Mouse (Mus musculus) C2C12 (cell line): ENCODE data around the gene Fbxo10. TPM values are rescaled to one million over a fixed set of nuclear protein-coding genes. Genes with fewer than 3 reads are reported as not detected.

Source experiments
- H3K27me3 ChIP-seq: one replicate; pipeline ENCODE4 v1.6.1; 2011; ENCODE audit not compliant: control insufficient read depth, insufficient read depth, insufficient read length
- H3K36me3 ChIP-seq: one replicate; pipeline ENCODE4 v1.6.1; 2011; ENCODE audit not compliant: control insufficient read depth, insufficient read depth
- H3K4me3 ChIP-seq: one replicate; pipeline ENCODE4 v1.5.1; 2011; ENCODE audit warnings: mild to moderate bottlenecking, control low read depth; ENCODE audit not compliant: poor library complexity, insufficient read depth, severe bottlenecking
- H3K79me2 ChIP-seq: one replicate; pipeline ENCODE4 v1.6.1; 2011; ENCODE audit not compliant: control insufficient read depth, insufficient read depth
- H3K79me3 ChIP-seq: one replicate; pipeline ENCODE4 v1.6.1; 2011; ENCODE audit warnings: low read depth, control low read depth
- H3ac ChIP-seq: one replicate; pipeline ENCODE3; 2011; ENCODE audit warnings: low read depth; ENCODE audit not compliant: control insufficient read depth, insufficient read length
- CEBPB ChIP-seq: IDR thresholded peaks from one replicate; pipeline ENCODE4 v1.6.1; 2011; ENCODE audit warnings: low read depth, mild to moderate bottlenecking, control low read depth, moderate library complexity
- CTCF ChIP-seq: IDR thresholded peaks from one replicate; pipeline ENCODE4 v1.5.1; 2011; ENCODE audit not compliant: control insufficient read depth, insufficient read depth, insufficient read length
- FOSL1 ChIP-seq: IDR thresholded peaks from one replicate; pipeline ENCODE4 v1.8.0; 2011; ENCODE audit warnings: mild to moderate bottlenecking, low read length; ENCODE audit not compliant: poor library complexity, insufficient read depth, severe bottlenecking
- MAX ChIP-seq: IDR thresholded peaks from one replicate; pipeline ENCODE4 v1.6.1; 2011; ENCODE audit warnings: mild to moderate bottlenecking, control low read depth
- MYOD1 ChIP-seq: IDR thresholded peaks from one replicate; pipeline ENCODE4 v1.6.1; 2011; ENCODE audit warnings: low read depth; ENCODE audit not compliant: control insufficient read depth, insufficient read length
- MYOG ChIP-seq: IDR thresholded peaks from one replicate; pipeline ENCODE4 v1.6.1; 2011; ENCODE audit not compliant: control insufficient read depth, insufficient read length; ENCODE audit errors: extremely low read depth
- USF1 ChIP-seq: IDR thresholded peaks from one replicate; pipeline ENCODE4 v1.6.1; 2011; ENCODE audit warnings: low read depth, mild to moderate bottlenecking, control low read depth, moderate library complexity
- polyA plus RNA-seq: library from polyadenylated mRNA; unstranded; fragments of >200 nt; fragmentation: generic; extraction: Trizol; gene quantifications from one replicate; pipeline ENCODE4 v1.2.1, GENCODE M21; 2012; ENCODE audit warnings: missing spikeins

Gene Fbxo10
- polyA plus RNA-seq, 1 experiment: 9.7 TPM

DNA sequence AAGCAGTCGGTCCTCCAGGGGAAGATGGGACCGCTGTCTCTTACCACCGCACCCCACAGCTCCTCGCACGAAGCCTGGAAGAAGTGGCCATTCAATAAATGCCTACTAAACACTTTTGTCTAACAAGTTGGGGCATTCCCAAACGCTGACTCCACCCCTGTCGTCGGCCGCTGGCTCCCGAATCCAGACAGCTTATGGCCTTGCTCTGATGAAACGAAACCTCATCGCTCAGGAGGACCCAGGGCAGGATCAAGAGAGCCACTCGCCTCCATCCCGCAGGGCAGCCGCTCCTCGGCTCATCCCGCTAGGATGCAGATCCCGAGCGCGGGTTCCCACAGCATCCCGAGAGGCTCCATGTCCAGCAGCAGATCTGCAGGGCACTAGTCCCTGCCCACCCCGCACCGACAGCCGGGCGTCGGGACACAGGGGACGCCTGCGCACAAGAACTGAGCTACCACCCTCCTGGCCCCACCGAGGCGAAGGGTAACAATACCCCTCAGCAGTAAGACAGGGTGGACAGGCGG lies 72.8 kb downstream of the Fbxo10 start:
- Histone ChIP-seq H3K4me3 (peak overlapping the region; percentile 82), H3K79me2 (peaks cover 31% of the 10 kb centered on the region), H3K79me3 (peaks cover 20% of the 10 kb centered on the region), H3ac (peak overlapping the region; percentile 92), H3K36me3 (no peaks in the 10 kb centered on the region), H3K27me3 (no peaks in the 10 kb centered on the region)
- no peak for TF ChIP-seq MAX
- TF ChIP-seq FOSL1: no peak
- no peak for TF ChIP-seq USF1
- TF ChIP-seq CEBPB: no peak
- no peak for TF ChIP-seq MYOG
- no peak for TF ChIP-seq MYOD1
- TF ChIP-seq CTCF: no peak

DNA sequence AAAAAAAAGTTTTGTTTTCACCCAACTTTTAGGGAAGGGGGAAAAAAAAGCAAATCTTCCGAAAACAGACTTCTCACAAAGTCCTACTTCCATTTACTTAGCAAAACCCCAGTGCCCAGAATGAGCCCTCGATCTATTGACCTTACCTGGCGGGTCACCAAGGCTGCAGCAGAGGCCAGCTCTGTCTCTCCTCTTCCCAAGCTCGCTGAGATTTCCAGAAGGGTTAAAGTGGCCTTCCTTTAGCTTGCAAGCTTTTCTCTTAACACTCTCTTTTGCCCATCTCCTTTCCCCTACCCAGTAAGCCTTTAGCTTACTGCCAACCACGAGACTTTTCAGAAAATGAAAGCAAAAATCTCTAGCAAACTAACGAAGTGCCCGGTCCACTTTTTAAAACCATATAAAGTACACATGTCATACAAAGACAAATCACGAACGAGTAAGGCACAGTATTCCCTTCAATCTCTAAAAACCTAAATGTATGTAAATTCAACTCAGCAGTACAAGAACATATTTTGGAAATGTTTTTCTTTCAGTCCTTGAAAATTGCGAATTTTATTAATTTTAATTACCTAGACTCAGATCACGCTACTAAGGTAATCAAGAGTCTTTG lies 73.5 kb downstream of the Fbxo10 start:
- peak overlapping the region; percentile 82 for H3K4me3 ChIP-seq
- H3K27me3 ChIP-seq: no peaks in the 10 kb centered on the region
- TF ChIP-seq MAX (no peak), FOSL1 (no peak), USF1 (no peak), CTCF (no peak), MYOD1 (no peak), MYOG (no peak), CEBPB (no peak)
- no peaks in the 10 kb centered on the region for H3K36me3 ChIP-seq
- H3ac ChIP-seq: peak overlapping the region; percentile 60
- peaks cover 20% of the 10 kb centered on the region for H3K79me3 ChIP-seq
- H3K79me2 ChIP-seq: peaks cover 31% of the 10 kb centered on the region

DNA sequence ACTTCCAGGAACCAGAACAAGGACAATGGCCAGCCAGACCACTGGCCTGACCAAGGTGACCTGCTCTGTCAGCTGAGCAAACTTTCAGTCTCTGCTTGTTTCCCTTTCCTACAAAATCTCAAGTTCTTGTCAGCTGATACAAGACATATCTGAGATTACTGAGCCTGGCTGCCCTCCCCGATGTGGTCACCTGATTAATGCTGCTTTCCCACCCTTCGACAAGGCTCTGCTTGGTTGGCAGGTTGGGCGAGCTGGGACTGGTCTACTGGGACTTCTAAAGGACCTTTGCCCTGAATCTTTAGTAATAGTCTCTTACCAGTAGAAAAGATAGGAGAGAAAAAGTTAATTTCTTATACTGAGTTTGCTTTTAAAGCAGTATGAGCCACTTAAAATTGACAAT lies 79.0 kb downstream of the Fbxo10 start:
- Histone ChIP-seq H3ac (no peak overlapping the region), H3K4me3 (no peak overlapping the region), H3K36me3 (no peaks in the 10 kb centered on the region), H3K79me3 (peaks cover 14% of the 10 kb centered on the region), H3K79me2 (peaks cover 20% of the 10 kb centered on the region), H3K27me3 (no peaks in the 10 kb centered on the region)
- TF ChIP-seq MYOD1 (no peak), MYOG (no peak), CEBPB (no peak), CTCF (no peak), FOSL1 (no peak), MAX (no peak), USF1 (no peak)

DNA sequence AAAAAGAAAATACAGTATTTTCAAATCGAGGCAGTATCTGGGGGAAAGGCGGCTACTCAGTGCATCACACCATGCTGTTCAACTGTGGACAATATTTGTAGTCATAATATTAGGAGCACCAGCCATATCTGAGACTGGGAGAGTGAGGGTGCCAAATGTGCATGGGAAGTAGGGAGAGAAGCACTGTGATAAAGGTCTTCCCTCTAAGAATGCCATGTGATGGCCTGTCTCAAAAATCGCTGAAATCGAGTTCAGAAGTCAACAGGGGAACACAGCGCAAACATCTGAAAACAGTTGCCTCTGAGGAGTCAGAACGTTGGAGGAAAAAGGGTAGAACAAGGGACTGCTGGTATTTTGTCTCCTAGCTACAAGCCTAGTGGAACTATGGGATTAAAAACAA lies 84.4 kb downstream of the Fbxo10 start:
- no peaks in the 10 kb centered on the region for H3K27me3 ChIP-seq
- peaks cover 2% of the 10 kb centered on the region for H3K79me3 ChIP-seq
- H3ac ChIP-seq: no peak overlapping the region
- no peaks in the 10 kb centered on the region for H3K79me2 ChIP-seq
- no peak for TF ChIP-seq CEBPB
- TF ChIP-seq MYOD1: no peak
- no peak for TF ChIP-seq CTCF
- no peak for TF ChIP-seq FOSL1
- no peak for TF ChIP-seq MAX
- no peak for TF ChIP-seq MYOG
- no peaks in the 10 kb centered on the region for H3K36me3 ChIP-seq
- no peak overlapping the region for H3K4me3 ChIP-seq

DNA sequence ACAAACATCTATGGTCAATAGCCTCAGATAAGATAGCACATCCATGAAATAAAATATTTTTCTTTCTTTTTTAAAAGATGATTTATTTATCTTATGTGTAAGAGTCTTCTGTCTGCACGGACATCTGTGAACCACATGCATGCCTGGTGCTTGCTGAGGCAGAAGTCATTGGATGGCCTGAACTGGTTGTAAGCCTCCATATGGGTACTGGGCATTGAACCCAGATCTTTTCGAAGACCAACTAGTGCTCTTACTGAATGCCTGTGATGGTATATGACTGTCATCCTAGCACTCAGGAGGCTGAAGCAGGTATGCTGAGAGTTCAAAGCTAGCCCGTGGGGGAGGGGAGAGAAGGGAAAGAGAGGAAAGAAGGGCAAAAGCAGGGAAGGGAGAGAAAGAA lies 86.3 kb downstream of the Fbxo10 start:
- Histone ChIP-seq H3ac (no peak overlapping the region), H3K79me2 (no peaks in the 10 kb centered on the region), H3K27me3 (no peaks in the 10 kb centered on the region), H3K79me3 (peaks cover 2% of the 10 kb centered on the region), H3K4me3 (no peak overlapping the region), H3K36me3 (no peaks in the 10 kb centered on the region)
- TF ChIP-seq FOSL1 (no peak), CTCF (no peak), CEBPB (no peak), USF1 (no peak), MYOD1 (no peak), MAX (no peak), MYOG (no peak)
